Mouse (Mus musculus) hindbrain, embryonic 12.5 days (tissue): ENCODE data around the gene Pip5k1a. TPM values are rescaled to one million over a fixed set of nuclear protein-coding genes. Genes with fewer than 3 reads are reported as not detected.
"Not testable (repeated sequence)": the region's sequence is repeated elsewhere in the genome, so short reads cannot be mapped to it uniquely, and the experiment has no call there.

Source experiments
- ATAC-seq: fragments of 200-750 bp; cut with Nextera tagmentation; 2 replicates; pipeline ENCODE4 v1.8.0; 2017; ENCODE audit warnings: moderate TSS enrichment; ENCODE audit not compliant: low FRiP score
- H3K27ac ChIP-seq: fragments of 300-500 bp; sonication (generic); 2 replicates; pipeline ENCODE4 v1.5.1; 2016; ENCODE audit warnings: mild to moderate bottlenecking
- H3K27me3 ChIP-seq: fragments of 300-500 bp; sonication (generic); 2 replicates; pipeline ENCODE4 v1.6.1; 2016; ENCODE audit warnings: mild to moderate bottlenecking
- H3K36me3 ChIP-seq: fragments of 300-500 bp; sonication (generic); 2 replicates; pipeline ENCODE4 v1.6.1; 2016; ENCODE audit warnings: mild to moderate bottlenecking
- H3K4me1 ChIP-seq: fragments of 300-500 bp; sonication (generic); 2 replicates; pipeline ENCODE4 v1.6.1; 2016
- H3K4me2 ChIP-seq: fragments of 300-500 bp; sonication (generic); replicated peaks from 2 replicates; pipeline ENCODE4 v1.6.1; 2016; ENCODE audit warnings: mild to moderate bottlenecking
- H3K4me3 ChIP-seq: fragments of 300-500 bp; sonication (generic); 2 replicates; pipeline ENCODE4 v1.5.1; 2016; ENCODE audit warnings: mild to moderate bottlenecking
- H3K9ac ChIP-seq: fragments of 300-500 bp; sonication (generic); 2 replicates; pipeline ENCODE4 v1.6.1; 2016; ENCODE audit warnings: mild to moderate bottlenecking, moderate library complexity
- H3K9me3 ChIP-seq: fragments of 300-500 bp; sonication (generic); replicated peaks from 2 replicates; pipeline ENCODE4 v1.6.1; 2016; ENCODE audit warnings: mild to moderate bottlenecking
- WGBS: fragments of 180-500 bp; shearing (Covaris S2); methylation state at CpG from one replicate; pipeline ENCODE4 v1.1.7; 2016; 5-methylcytosine and 5-hydroxymethylcytosine counted together
- polyA plus RNA-seq: library from polyadenylated mRNA; unstranded; fragments of >200 nt; fragmentation: Nextera tagmentation; extraction: Ambion mirVana; gene quantifications from 2 replicates; pipeline ENCODE4 v1.2.1, GENCODE M21; 2016

Pip5k1a gene
- polyA plus RNA-seq, 1 experiment from 2014 or later: 20.4 TPM

GRCm38 (mm10) chr3:95054481-95055260 lies 52.1 kb downstream of the Pip5k1a start:
- Histone ChIP-seq H3K27ac (no peak overlapping the region), H3K4me3 (no peak overlapping the region), H3K4me1 (no peaks in the 10 kb centered on the region), H3K36me3 (peaks cover 25% of the 10 kb centered on the region), H3K4me2 (no peak overlapping the region), H3K27me3 (no peaks in the 10 kb centered on the region), H3K9ac (no peak overlapping the region), H3K9me3 (no peaks in the 10 kb centered on the region)
- WGBS: 59% methylated on average over 10 of the region's 10 CpGs
- ATAC-seq: no peak

DNA sequence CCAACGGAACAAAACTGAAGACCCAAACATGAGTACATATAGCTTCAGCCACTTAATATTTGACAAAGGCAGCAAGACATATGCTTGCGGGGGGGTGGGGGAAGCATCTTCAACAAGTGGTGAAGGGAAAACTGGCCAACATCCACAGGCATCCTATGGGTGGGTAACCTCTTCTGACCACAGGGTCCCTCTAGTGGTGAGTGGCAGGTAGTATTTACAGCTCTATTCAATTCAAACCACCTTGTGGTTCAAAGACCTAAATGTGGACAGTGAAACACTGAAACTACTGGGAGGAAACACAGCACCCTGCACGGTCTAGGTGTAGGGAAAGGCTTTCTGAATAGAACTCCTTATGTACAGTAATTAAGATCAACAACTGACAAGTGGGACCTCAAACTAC lies 53.0 kb downstream of the Pip5k1a start:
- Histone ChIP-seq H3K4me2 (no peak overlapping the region), H3K9ac (no peak overlapping the region), H3K36me3 (peaks cover 16% of the 10 kb centered on the region), H3K4me1 (no peaks in the 10 kb centered on the region), H3K4me3 (no peak overlapping the region), H3K27me3 (no peaks in the 10 kb centered on the region), H3K9me3 (no peaks in the 10 kb centered on the region), H3K27ac (no peak overlapping the region)
- no peak for ATAC-seq
- 43% methylated on average over 3 of the region's 3 CpGs for whole genome bisulfite sequencing

DNA sequence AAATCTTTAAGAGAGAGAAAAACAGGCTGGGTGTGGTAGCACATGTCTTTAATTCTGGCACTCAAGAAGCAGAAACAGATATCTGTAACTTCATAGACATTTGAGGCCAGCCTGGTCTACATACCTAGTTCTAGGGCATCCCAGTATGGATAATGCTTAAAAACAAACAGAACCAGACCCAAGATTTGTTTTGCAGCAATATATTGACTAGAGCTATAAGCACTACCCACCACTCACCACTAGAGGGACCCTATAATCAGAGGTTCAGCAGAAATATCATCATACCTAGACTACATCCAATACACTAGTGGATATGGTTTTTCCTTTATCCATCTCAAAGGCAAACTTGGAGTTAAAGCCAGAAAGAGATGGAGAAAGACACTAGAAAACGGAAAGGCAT lies 53.8 kb downstream of the Pip5k1a start:
- Histone ChIP-seq H3K36me3 (peaks cover 10% of the 10 kb centered on the region; the same call in 1 of the 2 replicates), H3K4me1 (no peaks in the 10 kb centered on the region), H3K27ac (no peak overlapping the region), H3K9ac (no peak overlapping the region), H3K9me3 (no peaks in the 10 kb centered on the region), H3K27me3 (no peaks in the 10 kb centered on the region), H3K4me3 (no peak overlapping the region), H3K4me2 (no peak overlapping the region)
- no peak for ATAC-seq
- 42% methylated on average over 1 of the region's 1 CpGs for WGBS

DNA sequence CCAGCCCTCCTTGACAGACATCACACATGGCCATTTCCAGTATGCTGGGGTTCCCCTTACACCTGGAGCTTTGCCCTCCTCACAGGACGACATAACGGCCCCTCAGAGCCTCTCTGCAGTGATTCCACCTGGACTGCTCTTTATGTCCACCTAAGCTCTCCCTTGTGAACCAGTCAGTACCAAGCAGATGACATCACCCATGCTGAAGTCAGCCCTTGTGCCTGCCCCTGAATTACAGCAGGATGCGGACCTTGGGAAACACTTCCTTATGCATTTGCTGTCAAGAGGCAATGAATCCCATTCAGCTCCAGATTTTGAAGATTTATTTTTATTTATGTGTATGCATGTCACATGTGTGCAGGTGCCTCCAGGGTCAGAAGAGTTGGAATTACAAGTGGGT lies 58.8 kb downstream of the Pip5k1a start:
- Histone ChIP-seq H3K36me3 (no peaks in the 10 kb centered on the region), H3K27me3 (no peaks in the 10 kb centered on the region), H3K27ac (no peak overlapping the region), H3K4me2 (no peak overlapping the region), H3K9ac (no peak overlapping the region), H3K4me3 (no peak overlapping the region), H3K9me3 (no peaks in the 10 kb centered on the region), H3K4me1 (no peaks in the 10 kb centered on the region)
- WGBS: 75% methylated on average over 3 of the region's 3 CpGs
- ATAC-seq: no peak

- Histone ChIP-seq H3K27ac (no peak overlapping the region), H3K4me1 (peaks cover 2% of the 10 kb centered on the region), H3K27me3 (no peaks in the 10 kb centered on the region), H3K36me3 (no peaks in the 10 kb centered on the region), H3K4me2 (no peak overlapping the region), H3K4me3 (no peak overlapping the region), H3K9me3 (no peaks in the 10 kb centered on the region), H3K9ac (no peak overlapping the region)
- WGBS: 89% methylated on average over 11 of the region's 11 CpGs
- no peak for ATAC-seq
Observed at GRCm38 (mm10) chr3:95046462-95047057, 60.2 kb downstream of the Pip5k1a start.

- 80% methylated on average over 6 of the region's 6 CpGs for whole genome bisulfite sequencing
- no peak overlapping the region for H3K4me2 ChIP-seq
Observed at GRCm38 (mm10) chr3:95043251-95043650, 63.5 kb downstream of the Pip5k1a start.

GRCm38 (mm10) chr3:95042838-95043229 lies 63.9 kb downstream of the Pip5k1a start:
- 38% methylated on average over 7 of the region's 7 CpGs for WGBS
- ATAC-seq: peak; percentile 76
- 0 out of 2 replicates have a peak overlapping the region, but pooled peaks have one; percentile 1 for H3K27ac ChIP-seq

More at GRCm38 (mm10) chr3:95043251-95043650, 63.5 kb downstream of the Pip5k1a start:
- ATAC-seq: no peak
- Histone ChIP-seq H3K9ac (no peak overlapping the region), H3K27ac (no peak overlapping the region), H3K4me1 (peaks cover 7% of the 10 kb centered on the region), H3K36me3 (peaks cover 9% of the 10 kb centered on the region), H3K9me3 (no peaks in the 10 kb centered on the region), H3K4me3 (no peak overlapping the region), H3K27me3 (no peaks in the 10 kb centered on the region)

DNA sequence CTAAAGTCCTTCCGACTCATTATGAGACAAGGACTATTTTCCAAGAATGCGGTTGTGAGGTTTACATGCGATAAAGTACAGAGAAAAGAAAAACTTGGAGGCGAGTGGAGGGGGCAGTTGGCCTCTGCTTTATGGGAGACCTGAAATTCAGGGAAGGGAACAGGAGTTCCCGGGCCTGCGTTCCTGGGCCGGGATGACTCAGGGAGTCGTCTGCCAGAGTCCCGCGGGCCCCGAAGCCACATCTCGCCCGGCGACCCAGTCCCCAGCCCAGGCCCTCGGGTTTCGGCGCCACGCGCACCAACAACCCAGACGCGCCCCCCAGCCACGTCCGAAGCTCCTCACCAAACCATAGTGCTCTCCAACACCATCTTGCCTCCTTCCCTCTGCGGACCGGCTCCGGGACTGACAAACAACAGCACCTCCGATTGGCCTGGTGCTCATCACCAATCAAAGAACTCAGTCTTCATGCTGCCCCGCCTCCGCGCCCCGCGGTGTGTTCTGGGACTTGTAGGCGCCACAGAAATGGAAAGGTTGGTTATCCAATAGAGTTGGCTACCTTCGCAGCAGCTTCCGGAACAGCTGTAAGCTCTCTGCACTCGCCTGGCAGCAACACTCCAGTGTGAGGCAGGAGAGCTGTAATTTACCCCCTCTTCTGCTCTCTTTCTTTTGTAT lies 64.4 kb downstream of the Pip5k1a start, which contains the start of gene Psmd4:
Gene Psmd4 (minus strand): TSS at position 449 of the 672 bp plus-strand sequence.
- no peaks in the 10 kb centered on the region for H3K27me3 ChIP-seq
- peaks cover 7% of the 10 kb centered on the region for H3K4me1 ChIP-seq
- no peaks in the 10 kb centered on the region for H3K9me3 ChIP-seq
- 0 out of 2 replicates have a peak within 1 kb of the TSS, but pooled peaks have one; percentile 35 for H3K27ac ChIP-seq
- peak; percentile 99 for ATAC-seq
- H3K4me2 ChIP-seq: peak within 1 kb of the TSS; percentile 57
- peak within 1 kb of the TSS; percentile 80 for H3K4me3 ChIP-seq
- H3K36me3 ChIP-seq: peaks cover 15% of the 10 kb centered on the region
- WGBS: 0% methylated on average over 36 of the region's 36 CpGs
- peak within 1 kb of the TSS; percentile 85 for H3K9ac ChIP-seq

More at GRCm38 (mm10) chr3:95042838-95043229, 63.9 kb downstream of the Pip5k1a start:
- Histone ChIP-seq H3K4me1 (peaks cover 7% of the 10 kb centered on the region), H3K27me3 (no peaks in the 10 kb centered on the region), H3K9me3 (no peaks in the 10 kb centered on the region), H3K9ac (peak overlapping the region; percentile 85), H3K4me3 (peak overlapping the region; percentile 80), H3K4me2 (peak overlapping the region; percentile 57), H3K36me3 (peaks cover 13% of the 10 kb centered on the region)

DNA sequence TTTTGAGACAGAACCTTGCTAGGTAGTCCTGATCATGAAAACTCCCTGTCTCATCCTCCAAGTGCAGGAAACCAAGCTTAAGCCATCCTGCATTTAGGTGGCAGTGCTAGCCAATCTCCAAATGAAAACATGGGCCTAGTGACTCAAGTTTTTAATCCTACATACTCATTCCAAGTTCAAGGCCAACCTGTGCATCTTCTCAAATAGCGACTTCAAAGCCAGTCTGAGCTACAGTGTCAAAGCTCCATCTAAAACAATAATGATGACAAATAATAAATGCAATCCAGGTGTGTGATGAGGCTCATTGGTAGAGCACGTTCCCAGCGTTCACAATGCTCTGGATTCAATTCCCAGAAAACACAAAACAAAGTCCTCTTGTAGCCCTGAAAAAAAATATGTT lies 65.1 kb downstream of the Pip5k1a start:
- WGBS: 15% methylated on average over 3 of the region's 3 CpGs
- Histone ChIP-seq H3K9me3 (no peaks in the 10 kb centered on the region), H3K36me3 (peaks cover 17% of the 10 kb centered on the region), H3K4me3 (peak overlapping the region; percentile 80), H3K4me1 (peaks cover 7% of the 10 kb centered on the region), H3K9ac (peak overlapping the region; percentile 85), H3K4me2 (peak overlapping the region; percentile 57), H3K27ac (no peak overlapping the region), H3K27me3 (no peaks in the 10 kb centered on the region)
- no peak for ATAC-seq

- 78% methylated on average over 3 of the region's 3 CpGs for WGBS
- ATAC-seq: no peak
Observed at GRCm38 (mm10) chr3:95029953-95030352, 76.8 kb downstream of the Pip5k1a start.

DNA sequence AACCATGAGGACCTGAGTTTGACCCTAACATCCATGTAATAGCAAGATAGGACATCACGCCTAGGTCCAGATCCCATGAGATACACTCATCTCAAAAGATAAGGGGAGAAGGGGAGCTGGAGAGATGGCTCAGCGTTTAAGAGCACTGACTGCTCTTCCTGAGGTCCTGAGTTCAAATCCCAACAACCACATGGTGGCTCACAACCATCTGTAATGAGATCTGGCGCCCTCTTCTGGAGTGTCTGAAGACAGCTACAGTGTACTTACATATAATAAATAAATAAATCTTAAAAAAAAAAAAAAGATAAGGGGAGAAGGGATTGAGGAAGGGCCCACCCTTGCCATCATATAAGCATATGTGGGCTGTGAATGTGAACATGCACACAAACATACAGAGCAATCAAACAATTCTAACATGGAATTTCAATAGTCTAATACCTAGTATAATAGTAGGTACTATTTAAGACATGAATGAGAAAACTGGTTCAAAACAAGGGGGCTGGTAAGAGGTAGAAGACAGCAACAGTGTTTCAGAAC lies 77.4 kb downstream of the Pip5k1a start:
- ATAC-seq, H3K9ac ChIP-seq, H3K27me3 ChIP-seq, H3K9me3 ChIP-seq, H3K4me3 ChIP-seq, H3K4me2 ChIP-seq, H3K27ac ChIP-seq: not testable (repeated sequence)
- Histone ChIP-seq H3K36me3 (peaks cover 46% of the 10 kb centered on the region), H3K4me1 (peaks cover 13% of the 10 kb centered on the region)
- WGBS: 75% methylated on average over 3 of the region's 3 CpGs

More at GRCm38 (mm10) chr3:95029953-95030352, 76.8 kb downstream of the Pip5k1a start:
- Histone ChIP-seq H3K9ac (no peak overlapping the region), H3K27ac (no peak overlapping the region), H3K27me3 (no peaks in the 10 kb centered on the region), H3K36me3 (peaks cover 52% of the 10 kb centered on the region), H3K4me3 (no peak overlapping the region), H3K4me2 (no peak overlapping the region), H3K9me3 (no peaks in the 10 kb centered on the region), H3K4me1 (peaks cover 9% of the 10 kb centered on the region)

- Histone ChIP-seq H3K36me3 (peaks cover 38% of the 10 kb centered on the region), H3K4me3 (no peak overlapping the region), H3K4me1 (peaks cover 13% of the 10 kb centered on the region), H3K27me3 (no peaks in the 10 kb centered on the region), H3K9ac (no peak overlapping the region), H3K9me3 (no peaks in the 10 kb centered on the region), H3K27ac (no peak overlapping the region), H3K4me2 (no peak overlapping the region)
- no peak for ATAC-seq
- WGBS: 91% methylated on average over 3 of the region's 3 CpGs
Observed at GRCm38 (mm10) chr3:95028603-95029002, 78.1 kb downstream of the Pip5k1a start.
